Mouse (Mus musculus): Measurements from ENCODE around the gene Cnr2. TPM values are rescaled to one million over a fixed set of nuclear protein-coding genes. Genes with fewer than 3 reads are reported as not detected.

The Cnr2 gene
- polyA plus RNA-seq, 2 experiments = 0.70 to 0.94 TPM

- H3K9me3 ChIP-seq (ENCODE audit: control insufficient read depth, low read length) = no peaks in the 10 kb centered on the region
- DNase-seq (ENCODE audit: low spot score) (peak; percentile 97), ATAC-seq (ENCODE audit: low FRiP score, low read depth) (peak; percentile 93)
- H3K4me2 ChIP-seq (replicated peaks; ENCODE audit: low read depth, low read length, severe bottlenecking) = peak within 1 kb of the TSS; percentile 86
- WGBS = 1% methylated on average over 50 of the region's 56 CpGs
- peak within 1 kb of the TSS; percentile 63 for H3K9ac ChIP-seq (ENCODE audit: low read depth, low read length, severe bottlenecking)
- H3K4me3 ChIP-seq (replicated peaks; ENCODE audit: low read length) = peak within 1 kb of the TSS; percentile 72
- peaks cover 6% of the 10 kb centered on the region for H3K4me1 ChIP-seq (ENCODE audit: control insufficient read depth, insufficient read depth, low read length)
- H3K36me3 ChIP-seq (ENCODE audit: control insufficient read depth, insufficient read depth, low read length) = peaks cover 65% of the 10 kb centered on the region
- 0 out of 2 replicates have a peak, but pooled peaks have one; percentile 66 for TF ChIP-seq POLR2A (IDR thresholded peaks at IDR 0.05; ENCODE audit: borderline replicate concordance, extremely low read depth, insufficient read depth, insufficient read length)
- no peaks in the 10 kb centered on the region for H3K27me3 ChIP-seq (ENCODE audit: control insufficient read depth, insufficient read depth, low read length)
- H3K27ac ChIP-seq (replicated peaks; ENCODE audit: low read depth, low read length) = peak within 1 kb of the TSS; percentile 70
Observed at GRCm38 (mm10) chr4:135963457-135964193, 68.4 kb downstream of the Cnr2 start, which contains the start of gene Gale. Gale (plus strand) TSS chr4:135963727.

DNA sequence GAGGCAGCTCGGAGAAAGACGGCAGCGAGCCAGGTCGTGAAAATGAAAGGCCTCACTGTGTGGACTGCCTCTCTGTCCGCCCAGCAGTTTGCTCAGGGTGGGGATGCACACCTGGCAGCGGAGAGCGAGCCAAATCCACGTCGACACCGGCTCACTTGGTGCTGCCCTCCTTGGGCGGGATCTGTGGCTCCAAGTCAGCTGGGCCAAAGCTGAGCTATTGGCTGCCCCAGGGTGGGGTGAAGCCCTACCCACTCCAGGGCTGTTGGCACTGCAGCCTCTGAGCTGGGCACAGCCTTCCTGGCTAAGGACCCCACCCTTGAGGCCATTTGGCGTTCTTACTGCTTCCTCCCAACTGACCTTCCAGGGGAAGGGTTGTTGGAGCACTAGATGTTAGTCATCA, 69.2 kb downstream of the Cnr2 start:
- no peaks in the 10 kb centered on the region for H3K9me3 ChIP-seq (ENCODE audit: control insufficient read depth, low read length)
- H3K9ac ChIP-seq (ENCODE audit: low read depth, low read length, severe bottlenecking) = peak overlapping the region; percentile 63
- 0% methylated on average over 12 of the region's 12 CpGs for WGBS
- peak overlapping the region; percentile 86 for H3K4me2 ChIP-seq (replicated peaks; ENCODE audit: low read depth, low read length, severe bottlenecking)
- H3K36me3 ChIP-seq (ENCODE audit: control insufficient read depth, insufficient read depth, low read length) = peaks cover 65% of the 10 kb centered on the region
- H3K4me1 ChIP-seq (ENCODE audit: control insufficient read depth, insufficient read depth, low read length) = peaks cover 6% of the 10 kb centered on the region
- no peak for TF ChIP-seq POLR2A (IDR thresholded peaks at IDR 0.05; ENCODE audit: borderline replicate concordance, extremely low read depth, insufficient read depth, insufficient read length)
- peak overlapping the region; percentile 70 for H3K27ac ChIP-seq (replicated peaks; ENCODE audit: low read depth, low read length)
- ATAC-seq (ENCODE audit: low FRiP score, low read depth) (peak; percentile 25; the same call in 1 of the 2 replicates), DNase-seq (ENCODE audit: low spot score) (peak; percentile 63)
- H3K4me3 ChIP-seq (replicated peaks; ENCODE audit: low read length) = peak overlapping the region; percentile 72
- no peaks in the 10 kb centered on the region for H3K27me3 ChIP-seq (ENCODE audit: control insufficient read depth, insufficient read depth, low read length)

DNA sequence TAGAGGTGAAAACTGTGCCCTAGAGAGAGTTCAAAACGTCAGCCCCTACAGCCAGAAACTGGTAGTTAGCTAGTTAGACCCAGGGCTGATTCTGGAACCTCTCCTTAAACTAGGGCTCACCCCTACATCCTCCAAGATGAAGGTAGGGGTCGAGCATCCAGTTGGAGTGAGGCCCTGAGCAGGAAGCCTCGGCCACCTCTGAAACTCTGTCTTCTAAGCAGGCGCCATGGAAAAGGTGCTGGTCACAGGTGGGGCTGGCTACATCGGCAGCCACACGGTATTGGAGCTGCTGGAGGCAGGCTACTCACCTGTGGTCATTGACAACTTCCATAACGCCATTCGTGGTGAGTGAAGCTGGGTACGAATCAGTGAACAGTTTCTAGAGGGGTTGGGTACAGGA, 69.9 kb downstream of the Cnr2 start:
- Histone ChIP-seq H3K27ac (replicated peaks; ENCODE audit: low read depth, low read length) (no peak overlapping the region), H3K9ac (ENCODE audit: low read depth, low read length, severe bottlenecking) (no peak overlapping the region), H3K4me1 (ENCODE audit: control insufficient read depth, insufficient read depth, low read length) (peaks cover 6% of the 10 kb centered on the region), H3K4me3 (replicated peaks; ENCODE audit: low read length) (peak overlapping the region; percentile 72), H3K27me3 (ENCODE audit: control insufficient read depth, insufficient read depth, low read length) (no peaks in the 10 kb centered on the region), H3K36me3 (ENCODE audit: control insufficient read depth, insufficient read depth, low read length) (peaks cover 67% of the 10 kb centered on the region), H3K4me2 (replicated peaks; ENCODE audit: low read depth, low read length, severe bottlenecking) (peak overlapping the region; percentile 86; the same call in 1 of the 2 replicates), H3K9me3 (ENCODE audit: control insufficient read depth, low read length) (no peaks in the 10 kb centered on the region)
- no peak for TF ChIP-seq POLR2A (IDR thresholded peaks at IDR 0.05; ENCODE audit: borderline replicate concordance, extremely low read depth, insufficient read depth, insufficient read length)
- DNase-seq (ENCODE audit: low spot score) (no peak), ATAC-seq (ENCODE audit: low FRiP score, low read depth) (no peak)
- WGBS = 75% methylated on average over 9 of the region's 9 CpGs

DNA sequence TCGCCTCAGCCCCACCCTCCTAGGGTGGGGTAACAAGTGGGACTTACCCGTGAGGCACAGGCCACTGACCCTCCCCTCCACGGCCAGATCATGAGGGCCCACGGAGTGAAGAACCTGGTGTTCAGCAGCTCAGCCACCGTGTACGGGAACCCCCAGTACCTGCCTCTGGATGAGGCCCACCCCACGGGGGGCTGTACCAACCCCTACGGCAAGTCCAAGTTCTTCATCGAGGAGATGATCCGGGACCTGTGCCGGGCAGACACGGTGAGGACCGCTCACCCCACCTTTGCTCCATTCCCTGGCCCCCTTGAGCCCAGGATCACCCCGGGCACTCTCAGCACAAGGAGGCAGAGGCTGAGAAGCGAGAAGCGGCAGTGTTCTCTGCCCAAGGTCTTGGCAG, 71.1 kb downstream of the Cnr2 start:
- no peak for ATAC-seq (ENCODE audit: low FRiP score, low read depth)
- Histone ChIP-seq H3K9me3 (ENCODE audit: control insufficient read depth, low read length) (no peaks in the 10 kb centered on the region), H3K27me3 (ENCODE audit: control insufficient read depth, insufficient read depth, low read length) (no peaks in the 10 kb centered on the region), H3K4me2 (replicated peaks; ENCODE audit: low read depth, low read length, severe bottlenecking) (no peak overlapping the region), H3K36me3 (ENCODE audit: control insufficient read depth, insufficient read depth, low read length) (peaks cover 63% of the 10 kb centered on the region), H3K9ac (ENCODE audit: low read depth, low read length, severe bottlenecking) (no peak overlapping the region), H3K4me3 (replicated peaks; ENCODE audit: low read length) (no peak overlapping the region), H3K4me1 (ENCODE audit: control insufficient read depth, insufficient read depth, low read length) (peaks cover 7% of the 10 kb centered on the region), H3K27ac (replicated peaks; ENCODE audit: low read depth, low read length) (no peak overlapping the region)
- no peak for DNase-seq (ENCODE audit: low spot score)
- WGBS = 94% methylated on average over 16 of the region's 16 CpGs
- TF ChIP-seq POLR2A (IDR thresholded peaks at IDR 0.05; ENCODE audit: borderline replicate concordance, extremely low read depth, insufficient read depth, insufficient read length) = no peak

DNA sequence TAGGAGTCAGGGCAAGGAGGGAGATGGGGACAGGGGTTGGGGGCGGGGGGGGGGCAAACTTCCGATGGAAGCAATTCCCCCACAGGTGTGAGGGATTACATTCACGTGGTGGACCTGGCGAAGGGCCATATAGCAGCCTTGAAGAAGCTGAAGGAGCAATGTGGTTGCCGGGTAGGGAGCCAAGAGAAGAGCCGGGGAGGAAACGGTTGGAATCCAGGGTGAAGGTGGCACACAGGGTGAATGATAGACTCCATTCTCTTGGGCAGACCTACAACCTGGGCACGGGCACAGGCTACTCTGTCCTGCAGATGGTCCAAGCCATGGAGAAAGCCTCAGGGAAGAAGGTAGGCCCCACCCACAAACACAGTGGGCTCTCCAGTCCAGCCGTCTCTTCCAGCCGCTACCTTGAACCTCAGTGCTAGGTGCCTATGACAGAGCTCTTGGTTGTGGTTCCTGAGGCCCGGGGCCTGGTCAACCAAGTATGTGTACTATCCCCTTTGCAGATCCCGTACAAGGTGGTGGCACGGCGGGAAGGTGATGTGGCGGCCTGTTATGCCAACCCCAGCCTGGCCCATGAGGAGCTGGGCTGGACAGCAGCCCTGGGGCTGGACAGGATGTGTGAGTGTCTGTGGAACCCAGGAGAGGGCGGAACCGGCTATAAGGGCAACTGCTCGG, 72.0 kb downstream of the Cnr2 start:
- Histone ChIP-seq H3K27me3 (ENCODE audit: control insufficient read depth, insufficient read depth, low read length) (no peaks in the 10 kb centered on the region), H3K4me2 (replicated peaks; ENCODE audit: low read depth, low read length, severe bottlenecking) (no peak overlapping the region), H3K4me1 (ENCODE audit: control insufficient read depth, insufficient read depth, low read length) (peaks cover 13% of the 10 kb centered on the region), H3K4me3 (replicated peaks; ENCODE audit: low read length) (no peak overlapping the region), H3K9ac (ENCODE audit: low read depth, low read length, severe bottlenecking) (no peak overlapping the region), H3K27ac (replicated peaks; ENCODE audit: low read depth, low read length) (no peak overlapping the region), H3K36me3 (ENCODE audit: control insufficient read depth, insufficient read depth, low read length) (peaks cover 54% of the 10 kb centered on the region), H3K9me3 (ENCODE audit: control insufficient read depth, low read length) (no peaks in the 10 kb centered on the region)
- no peak for TF ChIP-seq POLR2A (IDR thresholded peaks at IDR 0.05; ENCODE audit: borderline replicate concordance, extremely low read depth, insufficient read depth, insufficient read length)
- ATAC-seq (ENCODE audit: low FRiP score, low read depth) (no peak), DNase-seq (ENCODE audit: low spot score) (no peak)
- WGBS = 85% methylated on average over 18 of the region's 18 CpGs
